Mouse (Mus musculus) CH12.LX (cell line): ENCODE data around the gene Macrod1.

ENCODE experiments used
- CTCF ChIP-seq, 2 experiments: IDR thresholded peaks in 1 of 2; conservative IDR thresholded peaks in 1 of 2; 2 replicates each; pipeline ENCODE4 v1.5.1; 2011 to 2012; ENCODE audit warnings: low read depth in 2 of 2, low read length in 2 of 2, improper control_type of control experiment in 1 of 2, inconsistent platforms in 1 of 2, mild to moderate bottlenecking in 1 of 2, moderate library complexity in 1 of 2
- KAT2A ChIP-seq: IDR thresholded peaks from 2 replicates; pipeline ENCODE4 v1.6.1; 2012; ENCODE audit warnings: low read length, improper control_type of control experiment, inconsistent platforms; ENCODE audit not compliant: insufficient replicate concordance
- MAX ChIP-seq: IDR thresholded peaks from 2 replicates; pipeline ENCODE4 v1.6.1; 2011; ENCODE audit warnings: low read length, improper control_type of control experiment

DNA sequence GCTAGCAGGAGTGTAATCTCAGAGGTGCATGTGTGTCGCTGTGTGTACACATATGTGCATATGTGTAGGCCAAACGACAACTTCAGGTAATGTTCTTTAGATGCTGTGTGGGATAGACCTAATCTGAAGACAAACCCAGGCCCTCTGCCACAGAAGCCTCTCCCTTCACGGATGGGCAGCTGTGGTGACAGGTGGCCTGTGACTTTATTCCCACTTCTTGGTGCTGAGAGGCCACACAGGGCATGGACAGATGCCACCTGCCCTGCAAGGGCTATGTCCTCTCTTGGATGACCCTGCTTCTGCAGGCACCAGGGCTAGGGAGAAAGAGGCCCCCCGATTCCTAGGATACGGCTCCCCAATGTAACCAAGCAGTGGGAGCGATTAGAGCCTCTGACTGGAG lies 54.7 kb downstream of the Macrod1 start:
- TF ChIP-seq CTCF (conservative IDR thresholded peaks at IDR 0.05 in 1 of 2, IDR thresholded peaks at IDR 0.05 in 1 of 2; ENCODE audit: low read depth in 2 of 2, low read length in 2 of 2), result no peak
- no peak for TF ChIP-seq MAX
- TF ChIP-seq KAT2A, result no peak
